Mouse (Mus musculus): ENCODE measurements around the gene Rnh1. TPM values are rescaled to one million over a fixed set of nuclear protein-coding genes. Genes with fewer than 3 reads are reported as not detected.
A peak's percentile ranks its signal among the peaks of the same experiment; 100 is the strongest.

The Rnh1 gene
- polyA plus RNA-seq, 1 experiment from 2014 or later, result 88.3 TPM

DNA sequence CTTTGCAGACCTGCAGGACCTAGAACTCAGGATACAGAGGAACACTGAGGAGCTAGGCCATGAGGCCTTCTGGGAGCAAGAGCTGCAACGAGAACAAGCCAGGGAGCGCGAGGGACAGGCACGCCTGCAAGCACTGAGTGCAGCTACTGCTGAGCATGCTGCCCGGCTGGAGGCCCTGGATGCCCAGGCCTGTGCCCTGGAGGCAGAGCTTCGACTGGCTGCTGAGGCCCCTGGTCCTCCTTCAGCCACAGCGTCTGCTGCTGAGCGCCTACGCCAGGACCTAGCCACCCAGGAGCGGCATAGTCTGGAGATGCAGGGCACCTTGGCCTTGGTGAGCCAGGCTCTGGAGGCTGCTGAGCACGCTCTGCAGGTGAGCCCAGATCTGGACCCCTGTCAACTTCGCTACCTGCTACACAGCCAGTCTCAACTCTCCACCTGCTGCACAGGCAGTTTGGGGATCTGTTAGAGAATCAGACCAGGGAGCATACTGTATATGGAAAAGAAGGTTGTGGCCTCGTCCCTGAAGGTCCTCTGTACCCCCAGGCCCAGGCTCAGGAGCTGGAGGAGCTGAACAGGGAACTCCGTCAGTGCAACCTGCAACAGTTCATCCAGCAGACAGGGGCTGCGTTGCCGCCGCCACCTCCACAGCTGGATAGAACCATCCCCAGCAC, 44.8 kb upstream of the Rnh1 start:
- Histone ChIP-seq H3K27ac (replicated peaks; ENCODE audit: low read depth, low read length) (no peak overlapping the region), H3K4me1 (ENCODE audit: control insufficient read depth, insufficient read depth, low read length) (peaks cover 14% of the 10 kb centered on the region)
- no peak for ATAC-seq (ENCODE audit: insufficient number of reproducible peaks, low FRiP score, low TSS enrichment, low read depth)

DNA sequence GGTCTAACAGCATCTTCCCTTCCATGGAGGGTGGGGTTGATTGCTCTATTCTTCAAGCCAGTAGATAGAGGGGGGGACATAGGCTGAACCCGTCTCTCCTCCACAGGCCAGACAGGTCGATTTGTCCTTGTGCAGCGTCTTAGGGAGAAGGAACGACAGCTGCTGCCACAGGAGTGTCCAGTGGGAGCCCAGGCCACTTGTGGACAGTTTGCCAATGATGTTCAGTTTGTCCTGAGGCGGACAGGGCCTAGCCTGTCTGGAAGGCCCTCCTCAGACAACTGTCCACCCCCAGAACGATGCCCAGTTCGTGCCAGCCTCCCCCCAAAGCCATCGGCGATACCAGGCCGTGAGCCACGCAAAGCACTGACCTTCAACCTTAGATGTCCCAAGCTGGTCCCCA, 44.2 kb upstream of the Rnh1 start:
- H3K4me2 ChIP-seq (ENCODE audit: low read depth, severe bottlenecking), result peak overlapping the region; percentile 83; the same call in 1 of the 2 replicates

More for the DNA sequence above, 44.8 kb upstream of the Rnh1 start:
- Histone ChIP-seq H3K9ac (ENCODE audit: low read length) (no peak overlapping the region), H3K4me3 (ENCODE audit: low read depth, low read length) (no peak overlapping the region), H3K9me3 (ENCODE audit: control insufficient read depth, low read length) (no peaks in the 10 kb centered on the region), H3K4me2 (ENCODE audit: low read depth, severe bottlenecking) (no peak overlapping the region), H3K36me3 (ENCODE audit: control insufficient read depth, insufficient read depth, low read length) (no peaks in the 10 kb centered on the region; the same call in 1 of the 2 replicates), H3K27me3 (ENCODE audit: control insufficient read depth, insufficient read depth, low read length) (no peaks in the 10 kb centered on the region)
- no peak for DNase-seq (ENCODE audit: low spot score)
- 88% methylated on average over 17 of the region's 17 CpGs for WGBS

DNA sequence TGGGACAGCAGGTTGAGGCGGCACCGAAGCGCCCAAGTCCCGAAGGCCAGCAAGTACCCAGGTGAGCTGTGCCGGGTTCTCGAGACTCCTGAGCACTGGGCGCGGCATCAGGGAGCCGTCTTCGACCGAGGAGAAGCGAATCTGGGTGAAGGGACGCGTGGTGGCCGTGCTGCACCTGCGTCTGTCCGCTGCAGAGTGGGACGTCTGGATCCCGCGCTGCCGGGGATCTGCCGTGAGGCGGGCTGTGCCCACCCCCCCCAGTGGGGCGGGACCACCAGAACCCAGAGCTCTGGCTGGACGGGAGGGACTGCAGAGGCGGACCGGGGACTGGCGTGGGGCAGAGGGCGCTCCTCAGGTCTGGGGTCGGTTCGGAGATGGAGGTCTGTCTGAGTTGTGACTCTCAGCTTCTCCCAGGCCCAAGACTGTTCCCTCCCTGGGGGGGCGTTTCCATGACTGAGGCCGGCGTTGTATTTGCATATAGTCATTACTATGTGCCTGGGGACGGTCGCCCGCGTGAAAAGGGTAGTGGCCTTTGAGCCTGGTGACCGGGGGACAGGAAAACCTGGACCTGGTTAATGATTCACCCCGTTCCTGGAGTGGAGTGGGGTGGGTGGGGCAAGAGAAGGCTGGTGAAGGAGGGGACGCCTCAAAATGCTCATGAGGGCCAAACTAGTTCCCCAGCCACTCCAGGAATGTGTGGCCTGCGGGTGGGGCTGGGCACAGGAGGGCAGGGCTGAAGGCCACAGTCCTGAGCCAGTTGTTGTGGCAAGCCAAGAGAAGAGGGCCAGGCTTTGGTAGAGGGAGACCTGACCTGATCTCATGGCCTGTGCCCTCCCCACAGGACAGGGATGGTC, 43.5 kb upstream of the Rnh1 start:
- no peaks in the 10 kb centered on the region for H3K9me3 ChIP-seq (ENCODE audit: control insufficient read depth, low read length)
- no peaks in the 10 kb centered on the region; the same call in 1 of the 2 replicates for H3K36me3 ChIP-seq (ENCODE audit: control insufficient read depth, insufficient read depth, low read length)
- H3K4me2 ChIP-seq (ENCODE audit: low read depth, severe bottlenecking), result peak overlapping the region; percentile 83
- ATAC-seq (ENCODE audit: insufficient number of reproducible peaks, low FRiP score, low TSS enrichment, low read depth) (peak; percentile 70), DNase-seq (ENCODE audit: low spot score) (no peak)
- H3K27me3 ChIP-seq (ENCODE audit: control insufficient read depth, insufficient read depth, low read length), result no peaks in the 10 kb centered on the region
- peak overlapping the region; percentile 77 for H3K4me3 ChIP-seq (ENCODE audit: low read depth, low read length)
- peak overlapping the region; percentile 61 for H3K9ac ChIP-seq (ENCODE audit: low read length)
- peak overlapping the region; percentile 32; the same call in 1 of the 2 replicates for H3K27ac ChIP-seq (replicated peaks; ENCODE audit: low read depth, low read length)
- WGBS, result under 1% methylated on average over 40 of the region's 42 CpGs
- peaks cover 10% of the 10 kb centered on the region for H3K4me1 ChIP-seq (ENCODE audit: control insufficient read depth, insufficient read depth, low read length)

More for the DNA sequence above, 44.2 kb upstream of the Rnh1 start:
- Histone ChIP-seq H3K9ac (ENCODE audit: low read length) (no peak overlapping the region; the same call in 1 of the 2 replicates), H3K27ac (replicated peaks; ENCODE audit: low read depth, low read length) (no peak overlapping the region), H3K4me3 (ENCODE audit: low read depth, low read length) (no peak overlapping the region), H3K9me3 (ENCODE audit: control insufficient read depth, low read length) (no peaks in the 10 kb centered on the region), H3K36me3 (ENCODE audit: control insufficient read depth, insufficient read depth, low read length) (no peaks in the 10 kb centered on the region; the same call in 1 of the 2 replicates), H3K27me3 (ENCODE audit: control insufficient read depth, insufficient read depth, low read length) (no peaks in the 10 kb centered on the region), H3K4me1 (ENCODE audit: control insufficient read depth, insufficient read depth, low read length) (peaks cover 11% of the 10 kb centered on the region)
- ATAC-seq (ENCODE audit: insufficient number of reproducible peaks, low FRiP score, low TSS enrichment, low read depth) (no peak), DNase-seq (ENCODE audit: low spot score) (no peak)
- 91% methylated on average over 11 of the region's 11 CpGs for WGBS

DNA sequence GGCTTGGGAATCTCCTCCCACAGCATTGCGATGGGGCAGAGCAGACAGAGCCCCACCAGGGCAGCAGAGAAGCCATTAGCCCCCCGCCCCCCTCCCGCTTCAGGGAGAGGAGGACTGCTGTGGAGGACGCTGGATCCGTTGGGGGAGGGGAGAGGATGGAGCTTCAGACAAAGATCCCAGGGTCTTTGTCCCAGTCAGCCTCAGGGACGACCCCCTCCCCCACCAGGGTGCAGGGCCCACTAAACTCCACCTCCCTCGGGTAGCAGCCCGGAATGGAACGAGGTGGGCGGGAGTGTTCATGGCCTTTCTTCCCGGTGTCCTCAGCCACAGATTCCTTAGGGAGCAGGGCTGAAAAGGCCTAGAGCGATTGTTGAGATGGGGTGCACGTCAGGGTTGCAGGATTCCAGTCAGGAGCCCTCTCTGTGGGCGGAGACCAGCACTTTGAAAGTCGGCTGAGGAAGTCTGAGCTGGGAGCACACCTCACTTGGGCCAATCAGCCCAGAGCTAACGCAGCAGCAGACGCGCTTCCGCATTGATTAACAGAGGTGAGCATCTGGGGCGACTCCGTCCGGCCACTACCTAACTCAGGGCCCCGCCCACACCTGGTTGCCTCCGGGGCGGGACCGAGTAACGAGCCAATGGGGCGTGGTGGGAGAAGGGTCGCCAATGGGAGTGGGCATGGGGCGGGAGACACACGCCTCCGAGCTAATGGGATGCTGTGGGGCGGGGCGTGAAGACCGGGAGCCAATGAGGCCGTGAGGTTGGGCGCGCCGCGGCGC, 42.6 kb upstream of the Rnh1 start, which contains the start of gene Rassf7:
Gene Rassf7 (plus strand): TSS at position 760 of the 779 bp plus-strand sequence.
- Histone ChIP-seq H3K9ac (ENCODE audit: low read length) (peak within 1 kb of the TSS; percentile 69), H3K4me2 (ENCODE audit: low read depth, severe bottlenecking) (peak within 1 kb of the TSS; percentile 83), H3K27me3 (ENCODE audit: control insufficient read depth, insufficient read depth, low read length) (no peaks in the 10 kb centered on the region), H3K9me3 (ENCODE audit: control insufficient read depth, low read length) (no peaks in the 10 kb centered on the region), H3K4me1 (ENCODE audit: control insufficient read depth, insufficient read depth, low read length) (peaks cover 4% of the 10 kb centered on the region; the same call in 1 of the 2 replicates), H3K36me3 (ENCODE audit: control insufficient read depth, insufficient read depth, low read length) (no peaks in the 10 kb centered on the region; the same call in 1 of the 2 replicates), H3K27ac (replicated peaks; ENCODE audit: low read depth, low read length) (peak within 1 kb of the TSS; percentile 66), H3K4me3 (ENCODE audit: low read depth, low read length) (peak within 1 kb of the TSS; percentile 77)
- ATAC-seq (ENCODE audit: insufficient number of reproducible peaks, low FRiP score, low TSS enrichment, low read depth) (peak; percentile 92), DNase-seq (ENCODE audit: low spot score) (peak; percentile 97)
- WGBS, result under 1% methylated on average over 41 of the region's 41 CpGs

DNA sequence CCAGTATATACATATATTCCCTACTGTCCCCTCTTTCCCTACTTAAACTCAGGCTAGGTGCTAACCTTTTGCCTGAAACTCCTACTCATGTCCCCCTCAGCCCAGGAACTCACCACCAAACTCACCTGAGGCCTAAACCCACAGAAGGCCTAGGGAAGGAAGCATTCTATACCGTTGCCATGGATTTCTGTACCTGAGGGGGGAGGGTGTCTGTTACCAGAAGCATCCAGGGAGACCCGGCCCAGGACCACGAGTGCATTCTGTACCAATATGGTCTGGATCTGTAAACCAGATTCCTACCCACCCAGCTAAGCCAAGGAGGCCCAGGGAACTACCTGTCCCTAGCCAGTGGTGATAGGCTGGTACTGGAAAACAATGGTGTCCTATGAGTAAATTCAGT, 41.7 kb upstream of the Rnh1 start:
- Histone ChIP-seq H3K4me2 (ENCODE audit: low read depth, severe bottlenecking) (peak overlapping the region; percentile 83; the same call in 1 of the 2 replicates), H3K9me3 (ENCODE audit: control insufficient read depth, low read length) (no peaks in the 10 kb centered on the region), H3K4me3 (ENCODE audit: low read depth, low read length) (no peak overlapping the region; the same call in 1 of the 2 replicates), H3K36me3 (ENCODE audit: control insufficient read depth, insufficient read depth, low read length) (no peaks in the 10 kb centered on the region; the same call in 1 of the 2 replicates), H3K4me1 (ENCODE audit: control insufficient read depth, insufficient read depth, low read length) (peaks cover 4% of the 10 kb centered on the region; the same call in 1 of the 2 replicates), H3K9ac (ENCODE audit: low read length) (no peak overlapping the region), H3K27me3 (ENCODE audit: control insufficient read depth, insufficient read depth, low read length) (no peaks in the 10 kb centered on the region), H3K27ac (replicated peaks; ENCODE audit: low read depth, low read length) (no peak overlapping the region; the same call in 1 of the 2 replicates)
- ATAC-seq (ENCODE audit: insufficient number of reproducible peaks, low FRiP score, low TSS enrichment, low read depth), result no peak
- DNase-seq (ENCODE audit: low spot score), result no peak
- WGBS, result 72% methylated on average over 3 of the region's 3 CpGs

DNA sequence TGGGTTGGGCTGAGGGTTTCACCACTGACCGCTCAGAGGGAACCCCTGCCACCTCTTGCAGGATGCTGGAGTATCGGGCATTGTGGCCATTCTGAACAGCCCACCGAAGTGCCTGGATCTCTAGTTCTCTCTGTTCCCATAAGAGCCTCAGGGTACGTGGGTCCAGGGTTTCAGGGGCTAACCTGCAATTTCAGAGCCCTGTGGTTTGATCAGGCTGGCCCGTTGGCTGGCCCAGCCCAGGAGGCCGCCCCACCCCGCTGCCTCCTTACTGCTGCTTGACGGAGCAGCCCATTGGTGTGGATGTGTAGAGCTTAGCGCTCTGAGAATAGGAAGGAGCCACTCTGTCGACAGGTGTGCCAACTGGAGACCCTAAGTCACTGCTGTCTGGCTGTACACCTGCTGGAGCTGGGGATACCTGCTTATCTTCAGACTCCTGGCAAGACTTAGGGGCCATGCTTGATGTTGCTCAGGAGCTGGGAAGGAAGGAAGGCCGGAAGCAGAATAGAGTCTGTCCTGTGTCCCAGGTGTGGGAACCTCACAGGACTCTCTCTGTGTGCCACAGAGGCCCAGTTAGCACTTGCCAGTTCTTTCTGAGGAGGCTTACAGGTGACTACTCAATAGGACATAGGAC, 41.1 kb upstream of the Rnh1 start, which contains the start of gene Lmntd2:
Gene Lmntd2 (minus strand): TSS at position 476 of the 631 bp plus-strand sequence.
- ATAC-seq (ENCODE audit: insufficient number of reproducible peaks, low FRiP score, low TSS enrichment, low read depth), result no peak
- H3K4me1 ChIP-seq (ENCODE audit: control insufficient read depth, insufficient read depth, low read length), result peaks cover 4% of the 10 kb centered on the region; the same call in 1 of the 2 replicates
- H3K9me3 ChIP-seq (ENCODE audit: control insufficient read depth, low read length), result no peaks in the 10 kb centered on the region
- H3K36me3 ChIP-seq (ENCODE audit: control insufficient read depth, insufficient read depth, low read length), result no peaks in the 10 kb centered on the region; the same call in 1 of the 2 replicates
- H3K9ac ChIP-seq (ENCODE audit: low read length), result peak within 1 kb of the TSS; percentile 69
- peak within 1 kb of the TSS; percentile 77 for H3K4me3 ChIP-seq (ENCODE audit: low read depth, low read length)
- DNase-seq (ENCODE audit: low spot score), result no peak
- no peaks in the 10 kb centered on the region for H3K27me3 ChIP-seq (ENCODE audit: control insufficient read depth, insufficient read depth, low read length)
- whole genome bisulfite sequencing, result 91% methylated on average over 11 of the region's 11 CpGs
- H3K27ac ChIP-seq (replicated peaks; ENCODE audit: low read depth, low read length), result peak within 1 kb of the TSS; percentile 66
- H3K4me2 ChIP-seq (ENCODE audit: low read depth, severe bottlenecking), result peak within 1 kb of the TSS; percentile 83

- no peak for DNase-seq (ENCODE audit: low spot score)
Measured at GRCm38 (mm10) chr7:141213133-141213532, 40.5 kb upstream of the Rnh1 start.

More at GRCm38 (mm10) chr7:141213133-141213532, 40.5 kb upstream of the Rnh1 start:
- Histone ChIP-seq H3K4me3 (ENCODE audit: low read depth, low read length) (no peak overlapping the region), H3K27me3 (ENCODE audit: control insufficient read depth, insufficient read depth, low read length) (no peaks in the 10 kb centered on the region), H3K9ac (ENCODE audit: low read length) (no peak overlapping the region), H3K4me2 (ENCODE audit: low read depth, severe bottlenecking) (no peak overlapping the region), H3K9me3 (ENCODE audit: control insufficient read depth, low read length) (no peaks in the 10 kb centered on the region), H3K36me3 (ENCODE audit: control insufficient read depth, insufficient read depth, low read length) (no peaks in the 10 kb centered on the region; the same call in 1 of the 2 replicates), H3K27ac (replicated peaks; ENCODE audit: low read depth, low read length) (no peak overlapping the region), H3K4me1 (ENCODE audit: control insufficient read depth, insufficient read depth, low read length) (peaks cover 4% of the 10 kb centered on the region; the same call in 1 of the 2 replicates)
- WGBS, result 84% methylated on average over 3 of the region's 3 CpGs
- no peak for ATAC-seq (ENCODE audit: insufficient number of reproducible peaks, low FRiP score, low TSS enrichment, low read depth)

Data from limb, embryonic 11.5 days (tissue).